Mouse (Mus musculus): Measurements from ENCODE around the gene Hspb1. TPM values are rescaled to one million over a fixed set of nuclear protein-coding genes. Genes with fewer than 3 reads are reported as not detected.

Gene Hspb1
- polyA plus RNA-seq, 1 experiment from 2014 or later: 6.5 TPM

GRCm38 (mm10) chr5:135867637-135868593, 19.8 kb upstream of the Hspb1 start:
- ATAC-seq (replicated peaks): peak; percentile 72; the same call in 1 of the 2 replicates
- Histone ChIP-seq H3K9ac (replicated peaks) (peak overlapping the region; percentile 49), H3K27ac (replicated peaks) (no peak overlapping the region), H3K4me2 (replicated peaks) (peak overlapping the region; percentile 91), H3K27me3 (peaks cover 43% of the 10 kb centered on the region), H3K4me3 (peak overlapping the region; percentile 49), H3K4me1 (peaks cover 17% of the 10 kb centered on the region), H3K36me3 (no peaks in the 10 kb centered on the region), H3K9me3 (no peaks in the 10 kb centered on the region)
- WGBS: under 1% methylated on average over 86 of the region's 89 CpGs

DNA sequence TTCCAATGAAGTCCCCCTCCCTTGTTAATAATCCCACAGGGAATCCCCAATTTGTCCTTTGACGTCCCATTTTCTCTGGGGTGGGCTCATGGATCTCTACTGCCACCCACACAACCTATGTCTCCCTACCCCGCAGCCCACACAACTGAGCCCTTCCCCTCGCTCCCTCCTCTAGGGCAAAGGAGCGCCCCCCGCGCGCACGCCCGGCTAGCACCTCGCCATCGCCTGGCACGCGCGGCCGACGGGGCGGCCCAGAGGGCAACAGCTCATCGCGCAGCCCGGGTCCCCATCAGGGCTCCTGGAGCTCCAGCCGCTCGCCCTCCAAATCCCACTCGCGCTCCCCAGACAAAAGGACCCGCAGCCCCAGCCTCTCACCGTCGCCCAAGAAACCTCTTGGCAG, 19.1 kb upstream of the Hspb1 start:
- Histone ChIP-seq H3K4me2 (replicated peaks) (peak overlapping the region; percentile 91), H3K27me3 (peaks cover 43% of the 10 kb centered on the region), H3K9me3 (no peaks in the 10 kb centered on the region), H3K4me1 (peaks cover 17% of the 10 kb centered on the region), H3K9ac (replicated peaks) (peak overlapping the region; percentile 49; the same call in 1 of the 2 replicates), H3K27ac (replicated peaks) (no peak overlapping the region), H3K4me3 (peak overlapping the region; percentile 49), H3K36me3 (no peaks in the 10 kb centered on the region)
- 3% methylated on average over 27 of the region's 27 CpGs for WGBS
- no peak for ATAC-seq (replicated peaks)

GRCm38 (mm10) chr5:135869661-135870423, 17.9 kb upstream of the Hspb1 start:
- Histone ChIP-seq H3K4me2 (replicated peaks) (no peak overlapping the region), H3K36me3 (no peaks in the 10 kb centered on the region), H3K4me1 (peaks cover 17% of the 10 kb centered on the region), H3K27ac (replicated peaks) (no peak overlapping the region), H3K27me3 (peaks cover 43% of the 10 kb centered on the region), H3K4me3 (no peak overlapping the region), H3K9ac (replicated peaks) (no peak overlapping the region), H3K9me3 (no peaks in the 10 kb centered on the region)
- ATAC-seq (replicated peaks): no peak
- WGBS: 67% methylated on average over 14 of the region's 14 CpGs

GRCm38 (mm10) chr5:135870505-135870904, 17.2 kb upstream of the Hspb1 start:
- Histone ChIP-seq H3K9ac (replicated peaks) (no peak overlapping the region), H3K27me3 (peaks cover 43% of the 10 kb centered on the region), H3K4me3 (no peak overlapping the region), H3K4me2 (replicated peaks) (no peak overlapping the region), H3K36me3 (no peaks in the 10 kb centered on the region), H3K9me3 (no peaks in the 10 kb centered on the region), H3K4me1 (peaks cover 17% of the 10 kb centered on the region), H3K27ac (replicated peaks) (no peak overlapping the region)
- no peak for ATAC-seq (replicated peaks)
- whole genome bisulfite sequencing: 92% methylated on average over 5 of the region's 5 CpGs

DNA sequence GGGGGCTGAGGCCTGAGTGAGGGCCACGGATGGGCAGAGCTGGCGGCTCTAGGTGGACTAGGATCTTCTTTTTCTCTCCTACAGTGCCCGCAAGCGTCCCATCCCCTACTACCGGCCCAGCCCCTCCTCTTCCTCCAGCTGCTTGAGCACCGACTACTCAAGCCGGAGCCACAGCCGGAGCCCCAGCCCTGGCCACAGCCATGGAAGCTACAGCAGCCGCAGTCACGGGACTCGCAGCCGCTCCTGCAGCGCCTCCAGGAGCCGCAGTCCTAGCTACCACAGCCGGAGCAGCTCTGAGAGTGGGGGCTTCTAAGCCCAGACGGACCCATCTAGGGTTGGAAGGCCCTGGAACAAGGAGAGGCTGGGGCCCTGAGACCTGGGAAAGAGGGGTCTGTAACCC, 14.7 kb upstream of the Hspb1 start:
- H3K36me3 ChIP-seq: no peaks in the 10 kb centered on the region
- no peak overlapping the region for H3K4me2 ChIP-seq (replicated peaks)
- peaks cover 29% of the 10 kb centered on the region for H3K27me3 ChIP-seq
- no peak overlapping the region for H3K9ac ChIP-seq (replicated peaks)
- H3K4me3 ChIP-seq: no peak overlapping the region
- peaks cover 18% of the 10 kb centered on the region for H3K4me1 ChIP-seq
- WGBS: 19% methylated on average over 16 of the region's 16 CpGs
- H3K27ac ChIP-seq (replicated peaks): no peak overlapping the region
- no peak for ATAC-seq (replicated peaks)
- H3K9me3 ChIP-seq: no peaks in the 10 kb centered on the region

- Histone ChIP-seq H3K9me3 (no peaks in the 10 kb centered on the region), H3K27me3 (peaks cover 22% of the 10 kb centered on the region), H3K4me3 (no peak overlapping the region), H3K27ac (replicated peaks) (no peak overlapping the region), H3K4me2 (replicated peaks) (no peak overlapping the region), H3K9ac (replicated peaks) (no peak overlapping the region), H3K4me1 (peaks cover 13% of the 10 kb centered on the region), H3K36me3 (no peaks in the 10 kb centered on the region)
- no peak for ATAC-seq (replicated peaks)
- WGBS: 58% methylated on average over 9 of the region's 9 CpGs
These were observed 14.0 kb upstream of the Hspb1 start for GRCm38 (mm10) chr5:135873753-135874152.

GRCm38 (mm10) chr5:135877180-135877579, 10.5 kb upstream of the Hspb1 start:
- Histone ChIP-seq H3K27me3 (no peaks in the 10 kb centered on the region), H3K9ac (replicated peaks) (peak overlapping the region; percentile 44; the same call in 1 of the 2 replicates), H3K27ac (replicated peaks) (no peak overlapping the region), H3K36me3 (no peaks in the 10 kb centered on the region), H3K4me2 (replicated peaks) (peak overlapping the region; percentile 73), H3K4me3 (peak overlapping the region; percentile 41; the same call in 1 of the 2 replicates), H3K4me1 (peaks cover 18% of the 10 kb centered on the region), H3K9me3 (no peaks in the 10 kb centered on the region)
- ATAC-seq (replicated peaks): peak; percentile 35; the same call in 1 of the 2 replicates
- WGBS: 20% methylated on average over 8 of the region's 8 CpGs

- ATAC-seq (replicated peaks): peak; percentile 44
- Histone ChIP-seq H3K4me1 (peaks cover 18% of the 10 kb centered on the region), H3K9ac (replicated peaks) (peak overlapping the region; percentile 44), H3K27ac (replicated peaks) (0 out of 2 replicates have a peak overlapping the region, but pooled peaks have one; percentile 23), H3K9me3 (no peaks in the 10 kb centered on the region), H3K27me3 (no peaks in the 10 kb centered on the region), H3K4me2 (replicated peaks) (peak overlapping the region; percentile 73), H3K36me3 (no peaks in the 10 kb centered on the region), H3K4me3 (peak overlapping the region; percentile 41)
- WGBS: under 1% methylated on average over 16 of the region's 16 CpGs
These were observed 9.9 kb upstream of the Hspb1 start for GRCm38 (mm10) chr5:135877831-135878231.

GRCm38 (mm10) chr5:135879449-135880158, 8.1 kb upstream of the Hspb1 start:
- WGBS: 47% methylated on average over 13 of the region's 13 CpGs
- 0 out of 2 replicates have a peak, but pooled peaks have one; percentile 30 for ATAC-seq (replicated peaks)
- no peak overlapping the region for H3K27ac ChIP-seq (replicated peaks)

GRCm38 (mm10) chr5:135884641-135885040, 3.1 kb upstream of the Hspb1 start:
- 71% methylated on average over 6 of the region's 6 CpGs for WGBS
- Histone ChIP-seq H3K4me3 (no peak overlapping the region), H3K36me3 (no peaks in the 10 kb centered on the region), H3K9ac (replicated peaks) (no peak overlapping the region), H3K27ac (replicated peaks) (no peak overlapping the region), H3K27me3 (peaks cover 11% of the 10 kb centered on the region), H3K4me1 (peaks cover 15% of the 10 kb centered on the region), H3K4me2 (replicated peaks) (no peak overlapping the region), H3K9me3 (no peaks in the 10 kb centered on the region)
- no peak for ATAC-seq (replicated peaks)

More at GRCm38 (mm10) chr5:135879449-135880158, 8.1 kb upstream of the Hspb1 start:
- Histone ChIP-seq H3K4me1 (peaks cover 18% of the 10 kb centered on the region), H3K4me2 (replicated peaks) (no peak overlapping the region), H3K9ac (replicated peaks) (0 out of 2 replicates have a peak overlapping the region, but pooled peaks have one; percentile 9), H3K36me3 (no peaks in the 10 kb centered on the region), H3K9me3 (no peaks in the 10 kb centered on the region), H3K4me3 (no peak overlapping the region), H3K27me3 (no peaks in the 10 kb centered on the region)

GRCm38 (mm10) chr5:135888405-135889215, 891 bp downstream of the Hspb1 start:
- Histone ChIP-seq H3K36me3 (no peaks in the 10 kb centered on the region), H3K4me2 (replicated peaks) (no peak overlapping the region), H3K4me3 (peak overlapping the region; percentile 8; the same call in 1 of the 2 replicates), H3K4me1 (peaks cover 10% of the 10 kb centered on the region), H3K27me3 (peaks cover 22% of the 10 kb centered on the region), H3K9ac (replicated peaks) (no peak overlapping the region), H3K9me3 (no peaks in the 10 kb centered on the region), H3K27ac (replicated peaks) (no peak overlapping the region)
- ATAC-seq (replicated peaks): no peak
- WGBS: 4% methylated on average over 30 of the region's 30 CpGs

All from forebrain, embryonic 15.5 days (tissue).